Mouse (Mus musculus) yolk sac, embryonic 10.5 days (tissue): ENCODE measurements at regions not wholly inside any gene's neighbourhood (a gene's known extent, or its start where the extent isn't known, plus 50 kb on each side); places are given as distances from the start of the nearest gene placed in this dataset.
A peak's percentile ranks its signal among the peaks of the same experiment; 100 is the strongest.

Source experiments
- DNase-seq: peaks from one replicate; pipeline ENCODE4 v3.0.0-alpha.2; 2017; ENCODE audit warnings: low spot score

- no peak for DNase-seq
Measured at GRCm38 (mm10) chr15:50246418-50247186, 3638.1 kb upstream of the Gm7489 start.

- no peak for DNase-seq
Measured at GRCm38 (mm10) chr15:50260057-50260456, 3624.6 kb upstream of the Gm7489 start.

GRCm38 (mm10) chr15:50261245-50261872 lies 3623.3 kb upstream of the Gm7489 start:
- DNase-seq = peak; percentile 25

GRCm38 (mm10) chr15:50267542-50267941 lies 3617.2 kb upstream of the Gm7489 start:
- DNase-seq = no peak

- no peak for DNase-seq
Measured at GRCm38 (mm10) chr15:50271646-50272045, 3613.1 kb upstream of the Gm7489 start.

GRCm38 (mm10) chr15:50282576-50282975 lies 3602.1 kb upstream of the Gm7489 start:
- no peak for DNase-seq

- no peak for DNase-seq
Measured at GRCm38 (mm10) chr15:50283491-50283890, 3601.2 kb upstream of the Gm7489 start.

- no peak for DNase-seq
Measured at GRCm38 (mm10) chr15:50301831-50302230, 3582.9 kb upstream of the Gm7489 start.

GRCm38 (mm10) chr15:50304085-50304484 lies 3580.6 kb upstream of the Gm7489 start:
- DNase-seq = no peak

GRCm38 (mm10) chr15:50320796-50321195 lies 3563.9 kb upstream of the Gm7489 start:
- no peak for DNase-seq

GRCm38 (mm10) chr15:50345536-50345935 lies 3539.2 kb upstream of the Gm7489 start:
- DNase-seq = no peak

- DNase-seq = no peak
Measured at GRCm38 (mm10) chr15:50346953-50347352, 3537.8 kb upstream of the Gm7489 start.

GRCm38 (mm10) chr15:50360033-50360988 lies 3524.4 kb upstream of the Gm7489 start:
- no peak for DNase-seq

GRCm38 (mm10) chr15:50361334-50361733 lies 3523.4 kb upstream of the Gm7489 start:
- no peak for DNase-seq

- no peak for DNase-seq
Measured at GRCm38 (mm10) chr15:50361751-50362507, 3522.8 kb upstream of the Gm7489 start.

GRCm38 (mm10) chr15:50400006-50400781 lies 3484.5 kb upstream of the Gm7489 start:
- DNase-seq = no peak

GRCm38 (mm10) chr15:50401386-50401785 lies 3483.3 kb upstream of the Gm7489 start:
- no peak for DNase-seq

- DNase-seq = no peak
Measured at GRCm38 (mm10) chr15:50402551-50402950, 3482.2 kb upstream of the Gm7489 start.

- no peak for DNase-seq
Measured at GRCm38 (mm10) chr15:50403883-50404282, 3480.8 kb upstream of the Gm7489 start.

- no peak for DNase-seq
Measured at GRCm38 (mm10) chr15:50408985-50409384, 3475.7 kb upstream of the Gm7489 start.

GRCm38 (mm10) chr15:50417641-50418040 lies 3467.1 kb upstream of the Gm7489 start:
- no peak for DNase-seq
